ENCODE assay signal across 28 mouse cellular contexts in genomic region chr6:138427394-138427793, GRCm38 (mm10).
DNase-seq lines count a peak whose midpoint lies in the region; ATAC-seq and TF ChIP-seq lines count a peak whose summit lies in the region.
"Had no signal": no experiment of that assay in that cellular context is flagged by ENCODE, and none has a peak within 500 bp of the region (broad histone marks: within the 10 kb centered on the region; RNA-seq: fewer than 3 reads in every experiment).

No protein-coding gene starts in this region.

- H3K4me3 ChIP-seq in hindbrain, embryonic 11.5 days (ENCODE audit: low read depth, low read length): no peak overlapping the region
- no peak overlapping the region for H3K4me3 ChIP-seq in hindbrain, postnatal 0 days (ENCODE audit: low read length)
- no peak overlapping the region for H3K4me3 ChIP-seq in midbrain, embryonic 14.5 days (replicated peaks; ENCODE audit: low read depth, low read length)
- no peak overlapping the region for H3K4me3 ChIP-seq in intestine, embryonic 15.5 days (replicated peaks)
- H3K4me3 ChIP-seq: heart, adult 2 months; heart, embryonic 12.5 days; limb, embryonic 10.5 days; limb, embryonic 15.5 days; liver, embryonic 13.5 days had no signal

- H3K9ac ChIP-seq in hindbrain, embryonic 11.5 days (ENCODE audit: low read depth, low read length): no peak overlapping the region
- no peak overlapping the region for H3K9ac ChIP-seq in hindbrain, postnatal 0 days (replicated peaks; ENCODE audit: low read length)
- no peak overlapping the region for H3K9ac ChIP-seq in midbrain, embryonic 14.5 days (replicated peaks; ENCODE audit: low read length)
- H3K9ac ChIP-seq in intestine, embryonic 15.5 days: no peak overlapping the region
- H3K9ac ChIP-seq: heart, embryonic 12.5 days; limb, embryonic 15.5 days; liver, embryonic 13.5 days had no signal

- ATAC-seq in hindbrain, embryonic 11.5 days (ENCODE audit: low FRiP score): 0 out of 2 replicates have a peak, but pooled peaks have one; percentile 4
- no peak for ATAC-seq in hindbrain, postnatal 0 days
- peak; percentile 51 for ATAC-seq in midbrain, embryonic 14.5 days (ENCODE audit: low FRiP score, low TSS enrichment)
- no peak for ATAC-seq in intestine, embryonic 15.5 days
- ATAC-seq: hindbrain, embryonic 16.5 days; intestine, embryonic 16.5 days; lung, postnatal 0 days; Patski had no signal

- WGBS in hindbrain, embryonic 11.5 days: 22% methylated on average over 6 of the region's 6 CpGs
- WGBS in hindbrain, postnatal 0 days: 26% methylated on average over 6 of the region's 6 CpGs
- WGBS in midbrain, embryonic 14.5 days: 19% methylated on average over 6 of the region's 6 CpGs
- WGBS in intestine, embryonic 15.5 days: 30% methylated on average over 6 of the region's 6 CpGs

- no peak overlapping the region for H3K27ac ChIP-seq in hindbrain, embryonic 11.5 days (ENCODE audit: low read depth, low read length)
- H3K27ac ChIP-seq in hindbrain, postnatal 0 days: no peak overlapping the region
- H3K27ac ChIP-seq in midbrain, embryonic 14.5 days (replicated peaks; ENCODE audit: low read depth, low read length): 0 out of 2 replicates have a peak overlapping the region, but pooled peaks have one; percentile 5
- H3K27ac ChIP-seq in intestine, embryonic 15.5 days: no peak overlapping the region
- H3K27ac ChIP-seq: heart, adult 2 months; limb, embryonic 10.5 days; limb, embryonic 15.5 days; liver, embryonic 13.5 days had no signal

- no peak for TF ChIP-seq CTCF in hindbrain, postnatal 0 days (IDR thresholded peaks at IDR 0.05; ENCODE audit: low read depth)

- H3K4me2 ChIP-seq in hindbrain, embryonic 11.5 days (replicated peaks; ENCODE audit: low read depth, low read length): no peak overlapping the region
- H3K4me2 ChIP-seq in hindbrain, postnatal 0 days (ENCODE audit: low read depth, low read length): no peak overlapping the region
- H3K4me2 ChIP-seq in midbrain, embryonic 14.5 days (ENCODE audit: low read length): 0 out of 2 replicates have a peak overlapping the region, but pooled peaks have one; percentile 35
- no peak overlapping the region for H3K4me2 ChIP-seq in intestine, embryonic 15.5 days (replicated peaks)
- H3K4me2 ChIP-seq: heart, embryonic 12.5 days; limb, embryonic 15.5 days; liver, embryonic 13.5 days had no signal

- H3K4me1 ChIP-seq in hindbrain, embryonic 11.5 days (replicated peaks; ENCODE audit: control insufficient read depth, insufficient read depth, low read length): 0 out of 2 replicates have a peak, but pooled peaks cover 3% of the 10 kb centered on the region
- no peaks in the 10 kb centered on the region for H3K4me1 ChIP-seq in hindbrain, postnatal 0 days (ENCODE audit: insufficient read depth, low read length)
- 0 out of 2 replicates have a peak, but pooled peaks cover 12% of the 10 kb centered on the region for H3K4me1 ChIP-seq in midbrain, embryonic 14.5 days (ENCODE audit: control insufficient read depth, insufficient read depth, low read length)
- no peaks in the 10 kb centered on the region for H3K4me1 ChIP-seq in intestine, embryonic 15.5 days (replicated peaks)
- H3K4me1 ChIP-seq: heart, embryonic 12.5 days; liver, embryonic 13.5 days had no signal

- DNase-seq in embryo, embryonic 11 days: peak; percentile 18
- no peak for DNase-seq in embryo, embryonic 9.5 days (ENCODE audit: extremely low spot score)
- DNase-seq in hindbrain, embryonic 11.5 days (ENCODE audit: low spot score): no peak
- DNase-seq in hindbrain, postnatal 0 days (ENCODE audit: low spot score): no peak
- DNase-seq in ES-CJ7 (ENCODE audit: low read depth, low spot score) (peak; percentile 8), MN1 (ENCODE audit: low spot score) (no peak)
- DNase-seq in midbrain, embryonic 14.5 days: no peak
- DNase-seq: adrenal gland, postnatal 14 days; cerebellum, adult 18-20 months; cerebellum, postnatal 10 days; heart, adult 2 months; heart, postnatal 4 days; kidney, adult 8-10 months; kidney, postnatal 10 days; layer of hippocampus, adult 9-11 months; liver, embryonic 13.5 days; lung, adult 18-20 months; lung, postnatal 4 days had no signal

- H3K36me3 ChIP-seq in hindbrain, embryonic 11.5 days (ENCODE audit: control insufficient read depth, insufficient read depth, low read length): no peaks in the 10 kb centered on the region
- H3K36me3 ChIP-seq in hindbrain, postnatal 0 days (ENCODE audit: insufficient read depth, low read length): no peaks in the 10 kb centered on the region
- no peaks in the 10 kb centered on the region for H3K36me3 ChIP-seq in midbrain, embryonic 14.5 days (ENCODE audit: control insufficient read depth, insufficient read depth, low read length)
- H3K36me3 ChIP-seq in intestine, embryonic 15.5 days: no peaks in the 10 kb centered on the region
- H3K36me3 ChIP-seq: G1E; heart, embryonic 12.5 days; limb, embryonic 10.5 days; limb, embryonic 15.5 days; liver, embryonic 13.5 days had no signal

- no peaks in the 10 kb centered on the region for H3K9me3 ChIP-seq in hindbrain, embryonic 11.5 days (ENCODE audit: control insufficient read depth, low read length)
- H3K9me3 ChIP-seq in hindbrain, postnatal 0 days (ENCODE audit: low read length): no peaks in the 10 kb centered on the region
- no peaks in the 10 kb centered on the region for H3K9me3 ChIP-seq in midbrain, embryonic 14.5 days (ENCODE audit: control insufficient read depth, low read length)
- no peaks in the 10 kb centered on the region for H3K9me3 ChIP-seq in intestine, embryonic 15.5 days
- H3K9me3 ChIP-seq: heart, embryonic 12.5 days; limb, embryonic 10.5 days; limb, embryonic 15.5 days; liver, embryonic 13.5 days had no signal

- H3K27me3 ChIP-seq in hindbrain, embryonic 11.5 days (ENCODE audit: control insufficient read depth, insufficient read depth, low read length): no peaks in the 10 kb centered on the region
- no peaks in the 10 kb centered on the region for H3K27me3 ChIP-seq in hindbrain, postnatal 0 days (ENCODE audit: insufficient read depth, low read length)
- H3K27me3 ChIP-seq in midbrain, embryonic 14.5 days (ENCODE audit: control insufficient read depth, insufficient read depth, low read length): no peaks in the 10 kb centered on the region
- peaks cover 4% of the 10 kb centered on the region; the same call in 1 of the 2 replicates for H3K27me3 ChIP-seq in intestine, embryonic 15.5 days (replicated peaks)
- H3K27me3 ChIP-seq: CH12.LX had no signal

Comparison
In these comparisons a context has a peak if more than half of its experiments do, and no peak if none do; other contexts are left out.
1. DNase-seq: peak in embryo, embryonic 11 days (single experiment) and ES-CJ7 (single experiment); none in embryo, embryonic 9.5 days (single experiment), hindbrain, embryonic 11.5 days (single experiment), hindbrain, postnatal 0 days (single experiment), midbrain, embryonic 14.5 days (single experiment) and MN1 (single experiment).
2. ATAC-seq: peak in hindbrain, embryonic 11.5 days (single experiment) and midbrain, embryonic 14.5 days (single experiment); none in hindbrain, postnatal 0 days (single experiment) and intestine, embryonic 15.5 days (single experiment).